Mouse (Mus musculus) kidney, adult 18-20 months (tissue): ENCODE measurements around the gene Morn1.

Source experiments
- DNase-seq: peaks from one replicate; pipeline ENCODE4 v3.0.0; 2021

Morn1 gene

GRCm38 (mm10) chr4:155140795-155141265 is 54.5 kb downstream of the Morn1 start:
- peak; percentile 60 for DNase-seq

GRCm38 (mm10) chr4:155142836-155143235 is 56.5 kb downstream of the Morn1 start:
- no peak for DNase-seq

- no peak for DNase-seq
Observed at GRCm38 (mm10) chr4:155143411-155143810, 57.0 kb downstream of the Morn1 start.

GRCm38 (mm10) chr4:155143871-155144502 is 57.6 kb downstream of the Morn1 start:
- peak; percentile 55 for DNase-seq

- DNase-seq = no peak
Observed at GRCm38 (mm10) chr4:155144548-155145180, 58.3 kb downstream of the Morn1 start.

- no peak for DNase-seq
Observed at GRCm38 (mm10) chr4:155146107-155146823, 59.9 kb downstream of the Morn1 start.

- DNase-seq = no peak
Observed at GRCm38 (mm10) chr4:155148453-155148852, 62.1 kb downstream of the Morn1 start.

- DNase-seq = peak; percentile 87
Observed at GRCm38 (mm10) chr4:155148910-155149698, 62.7 kb downstream of the Morn1 start.

- no peak for DNase-seq
Observed at GRCm38 (mm10) chr4:155149941-155150275, 63.5 kb downstream of the Morn1 start.

- DNase-seq = peak; percentile 91
Observed at GRCm38 (mm10) chr4:155150276-155151113, 64.1 kb downstream of the Morn1 start.

GRCm38 (mm10) chr4:155151221-155151788 is 64.9 kb downstream of the Morn1 start:
- DNase-seq = no peak

- DNase-seq = no peak
Observed at GRCm38 (mm10) chr4:155151845-155152244, 65.5 kb downstream of the Morn1 start.

- DNase-seq = no peak
Observed at GRCm38 (mm10) chr4:155152476-155152875, 66.1 kb downstream of the Morn1 start.

- no peak for DNase-seq
Observed at GRCm38 (mm10) chr4:155153389-155154072, 67.2 kb downstream of the Morn1 start.

GRCm38 (mm10) chr4:155154986-155155385 is 68.6 kb downstream of the Morn1 start:
- no peak for DNase-seq

- no peak for DNase-seq
Observed at GRCm38 (mm10) chr4:155156734-155157133, 70.4 kb downstream of the Morn1 start.

GRCm38 (mm10) chr4:155157871-155158542 is 71.6 kb downstream of the Morn1 start:
- DNase-seq = no peak

- no peak for DNase-seq
Observed at GRCm38 (mm10) chr4:155158543-155158917, 72.2 kb downstream of the Morn1 start.

GRCm38 (mm10) chr4:155162433-155163319 is 76.3 kb downstream of the Morn1 start:
- DNase-seq = no peak

- no peak for DNase-seq
Observed at GRCm38 (mm10) chr4:155163320-155163651, 76.9 kb downstream of the Morn1 start.
